Mouse (Mus musculus) adrenal gland (tissue): ENCODE measurements around the gene Tex264.

Experiments used
- intact Hi-C: fragments of 180-260 bp; cut with DNase I; formaldehyde crosslinking; loops from one replicate; pipeline ENCODE4 v1.15.1; 2025
- long read RNA-seq, 2 experiments: library from polyadenylated mRNA; unstranded; transcript quantifications; one replicate each; pipeline ENCODE4 v2.0.0; 2020; ENCODE audit warnings: borderline replicate concordance in 1 of 2; ENCODE audit not compliant: insufficient replicate concordance in 1 of 2

Tex264 gene
- long read RNA-seq, experiment 1, transcript Tex264-203 (6 exons, 1,364 nt) = minor isoform, 29 of 142 reads
- long read RNA-seq, experiment 1, transcript Tex264-202 (6 exons, 1,896 nt) = minor isoform, 39 of 142 reads
- long read RNA-seq, experiment 1, transcript Tex264-201 (6 exons, 1,391 nt) = major isoform, 65 of 142 reads
- long read RNA-seq, experiment 1, partial matches to known transcripts = 4 of 142 reads
- long read RNA-seq, experiment 1, other reads (novel, unspliced or antisense) = 4 of 142 reads
- long read RNA-seq, experiment 2, transcript Tex264-202 (6 exons, 1,896 nt) = minor isoform, 28 of 147 reads
- long read RNA-seq, experiment 2, transcript Tex264-203 (6 exons, 1,364 nt) = minor isoform, 18 of 147 reads
- long read RNA-seq, experiment 2, transcript Tex264-201 (6 exons, 1,391 nt) = major isoform, 89 of 147 reads
- long read RNA-seq, experiment 2, partial matches to known transcripts = 8 of 147 reads
- long read RNA-seq, experiment 2, other reads (novel, unspliced or antisense) = 4 of 147 reads

- intact Hi-C loops = loop anchor here (5.0 kb wide), 2 partner anchors 132 to 607 kb away; no protein-coding TSS in a partner anchor
These were observed at the start of gene Tex264 for GRCm38 (mm10) chr9:106685249-106686101. Gene Tex264 (minus strand): TSS chr9:106685927.

- intact Hi-C loops = no loop called here
These were observed 48.0 kb upstream of the Tex264 start for GRCm38 (mm10) chr9:106733690-106734089.

GRCm38 (mm10) chr9:106729416-106729815 lies 43.7 kb upstream of the Tex264 start:
- intact Hi-C loops = no loop called here

GRCm38 (mm10) chr9:106726891-106727290 lies 41.2 kb upstream of the Tex264 start:
- intact Hi-C loops = no loop called here

DNA sequence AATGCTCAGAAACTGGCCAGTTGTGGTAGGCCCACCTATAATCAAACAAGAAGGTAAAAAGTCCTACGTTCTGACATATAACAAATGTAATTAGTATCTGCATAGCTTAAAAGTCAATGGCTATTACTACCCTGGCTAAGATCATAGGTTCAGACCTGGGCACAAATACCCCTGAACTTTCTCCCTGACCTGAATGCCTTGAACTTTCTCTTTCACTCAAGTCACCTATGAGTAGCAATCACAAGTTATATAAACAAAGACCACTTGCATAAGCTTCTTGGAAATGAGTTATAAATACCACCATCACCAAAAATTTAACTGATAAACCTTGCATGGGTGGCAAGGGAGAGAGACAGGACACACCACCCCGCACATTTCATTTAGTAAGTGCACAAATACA lies 39.7 kb upstream of the Tex264 start:
- intact Hi-C loops = no loop called here

- intact Hi-C loops = no loop called here
These were observed 39.1 kb upstream of the Tex264 start for GRCm38 (mm10) chr9:106724864-106725263.

- intact Hi-C loops = no loop called here
These were observed 31.0 kb upstream of the Tex264 start for GRCm38 (mm10) chr9:106716729-106717128.

- intact Hi-C loops = no loop called here
These were observed 30.5 kb upstream of the Tex264 start for GRCm38 (mm10) chr9:106716232-106716631.

DNA sequence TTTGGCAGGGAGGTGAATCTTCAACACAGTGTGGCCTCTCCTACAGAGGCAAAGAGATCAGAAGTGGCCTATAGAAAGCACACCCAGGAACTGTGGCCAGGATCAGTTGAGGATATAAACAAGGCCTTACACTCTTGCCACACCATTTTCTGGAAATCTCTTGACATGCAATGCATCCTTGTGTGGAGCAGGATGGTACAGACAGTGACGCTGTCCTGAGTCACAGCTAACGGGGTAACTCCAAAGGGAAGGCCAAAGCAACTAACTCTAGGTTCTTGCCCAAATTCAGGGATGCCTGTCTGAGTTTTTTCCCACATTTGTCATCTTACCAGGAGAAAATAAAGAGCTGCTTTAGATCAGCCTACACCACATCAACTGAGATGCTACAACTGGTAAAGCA lies 26.7 kb upstream of the Tex264 start:
- intact Hi-C loops = no loop called here

GRCm38 (mm10) chr9:106692973-106693481 lies 7.3 kb upstream of the Tex264 start:
- intact Hi-C loops = no loop called here

DNA sequence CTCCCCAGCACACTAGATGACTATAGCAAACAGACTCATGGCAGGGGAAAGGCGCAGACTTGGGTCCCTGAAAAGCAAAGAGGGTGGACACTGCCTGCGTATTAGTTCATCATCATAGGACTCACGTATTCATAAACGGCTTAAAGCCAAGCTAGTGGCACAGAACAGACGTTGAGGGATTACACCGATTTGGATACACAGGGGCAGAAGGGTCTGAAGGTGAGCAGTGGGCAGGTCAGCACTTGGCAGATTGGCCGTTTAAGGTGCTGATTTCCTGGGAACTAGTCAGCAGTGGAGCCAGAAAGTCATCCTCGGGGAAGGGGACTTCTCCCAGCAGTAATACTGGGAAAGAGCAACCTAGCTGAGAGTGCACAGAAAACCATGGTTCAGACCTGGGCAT lies 3.1 kb upstream of the Tex264 start:
- intact Hi-C loops = loop anchor here (5.0 kb wide), 2 partner anchors 128 to 603 kb away; no protein-coding TSS in a partner anchor

DNA sequence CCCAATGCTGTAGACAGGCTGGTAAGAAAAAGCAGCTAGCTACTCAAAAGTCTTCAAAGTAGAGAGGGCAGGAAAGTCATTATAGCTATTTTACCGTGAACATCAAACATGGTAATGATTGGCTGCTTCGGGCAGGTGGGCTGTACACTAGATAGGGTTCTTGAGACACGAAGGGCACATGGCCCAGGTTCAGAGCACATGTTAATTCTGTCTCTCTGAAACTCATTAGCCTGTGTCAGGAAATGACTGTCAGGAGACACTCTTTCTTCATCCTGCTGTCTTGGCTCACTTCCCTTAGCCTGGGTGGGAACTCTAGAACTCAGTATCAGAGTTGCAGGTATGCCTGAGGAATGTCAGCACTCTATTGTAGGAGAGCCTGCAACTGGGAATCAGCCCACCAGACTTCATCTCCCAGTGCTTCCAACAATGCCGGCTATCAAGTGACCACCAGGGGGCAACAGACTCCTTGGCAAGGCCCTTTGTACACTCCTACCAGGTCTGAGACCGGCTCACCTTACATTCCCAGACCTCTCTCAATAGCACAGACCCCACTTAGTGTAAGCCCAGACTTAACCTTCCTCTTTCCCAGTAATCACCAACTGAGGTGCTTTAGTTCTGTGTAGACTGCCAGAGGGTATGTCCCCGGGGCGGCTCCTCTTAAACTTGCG lies 1.4 kb upstream of the Tex264 start:
- intact Hi-C loops = loop anchor here (5.0 kb wide), 2 partner anchors 130 to 605 kb away; no protein-coding TSS in a partner anchor

GRCm38 (mm10) chr9:106684918-106685248 lies 844 bp downstream of the Tex264 start:
- intact Hi-C loops = loop anchor here (5.0 kb wide), 2 partner anchors 132 to 607 kb away; no protein-coding TSS in a partner anchor

- intact Hi-C loops = no loop called here
These were observed 1.4 kb downstream of the Tex264 start for GRCm38 (mm10) chr9:106684093-106684872.

DNA sequence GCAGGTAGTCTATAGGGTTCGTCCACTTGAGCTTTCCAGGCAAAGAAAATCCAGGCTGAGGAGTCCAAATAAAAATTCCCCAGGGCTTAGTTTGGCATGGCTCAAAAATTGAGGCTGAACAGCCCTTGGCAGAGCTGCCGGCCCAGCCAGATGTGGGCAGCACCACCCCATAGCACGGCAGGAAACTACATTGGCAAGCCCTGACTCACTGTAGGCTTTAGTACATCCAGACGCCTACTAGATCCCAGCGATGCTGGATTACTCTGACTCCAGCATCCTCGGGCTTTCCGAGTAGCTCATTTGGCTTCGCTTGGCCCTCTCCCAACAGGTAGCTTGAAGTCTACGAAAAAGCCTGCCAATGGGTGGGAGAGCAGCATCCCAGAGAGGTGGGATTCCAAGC lies 4.7 kb downstream of the Tex264 start:
- intact Hi-C loops = no loop called here

DNA sequence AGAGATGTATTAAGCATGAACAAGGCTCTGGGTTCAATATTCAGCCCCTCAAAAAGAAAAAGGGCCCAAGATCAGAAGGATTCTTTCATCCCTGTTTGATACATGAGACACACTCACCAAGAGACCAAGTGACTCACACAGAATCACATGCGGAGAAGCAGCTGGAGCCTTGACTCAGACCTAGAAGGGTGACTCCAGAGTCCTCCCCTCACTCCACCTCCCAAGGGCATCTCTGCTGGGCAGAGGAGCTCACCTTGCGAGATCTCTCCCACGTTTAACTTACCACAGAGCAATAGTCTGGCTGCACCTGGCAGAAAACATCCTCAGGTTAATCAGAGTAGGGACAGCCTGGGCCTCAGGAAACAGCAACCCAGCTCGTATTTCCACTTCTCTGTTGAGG lies 7.5 kb downstream of the Tex264 start:
- intact Hi-C loops = loop anchor here (5.0 kb wide), 1 partner anchor 209 kb away; the partner anchor contains the start of gene Rbm15b

- intact Hi-C loops = loop anchor here (5.0 kb wide), 1 partner anchor 210 kb away; the partner anchor contains the start of gene Rbm15b
These were observed 8.0 kb downstream of the Tex264 start for GRCm38 (mm10) chr9:106677702-106678101.

- intact Hi-C loops = loop anchor here (5.0 kb wide), 1 partner anchor 211 kb away; the partner anchor contains the start of gene Rbm15b
These were observed 9.2 kb downstream of the Tex264 start for GRCm38 (mm10) chr9:106676571-106676970.

- intact Hi-C loops = loop anchor here (5.0 kb wide), 1 partner anchor 211 kb away; the partner anchor contains the start of gene Rbm15b
These were observed 9.8 kb downstream of the Tex264 start for GRCm38 (mm10) chr9:106675965-106676364.

- intact Hi-C loops = loop anchor here (5.0 kb wide), 1 partner anchor 212 kb away; the partner anchor contains the start of gene Rbm15b
These were observed 10.2 kb downstream of the Tex264 start for GRCm38 (mm10) chr9:106675480-106675879.
